Mouse (Mus musculus) CH12.LX (cell line): ENCODE results near the gene BC030867.

Source experiments
- CHD1 ChIP-seq: IDR thresholded peaks from 2 replicates; pipeline ENCODE4 v1.6.1; 2012; ENCODE audit warnings: low read depth, low read length, improper control_type of control experiment, inconsistent platforms
- CTCF ChIP-seq, 2 experiments: IDR thresholded peaks in 1 of 2; conservative IDR thresholded peaks in 1 of 2; 2 replicates each; pipeline ENCODE4 v1.5.1; 2011 to 2012; ENCODE audit warnings: low read depth in 2 of 2, low read length in 2 of 2, improper control_type of control experiment in 1 of 2, inconsistent platforms in 1 of 2, mild to moderate bottlenecking in 1 of 2, moderate library complexity in 1 of 2
- ELF1 ChIP-seq: IDR thresholded peaks from 2 replicates; pipeline ENCODE4 v1.6.1; 2014; ENCODE audit warnings: low read depth, mild to moderate bottlenecking, inconsistent platforms, low read length, improper control_type of control experiment
- MAFK ChIP-seq: IDR thresholded peaks from 2 replicates; pipeline ENCODE4 v1.6.1; 2011; ENCODE audit warnings: low read length, improper control_type of control experiment; ENCODE audit not compliant: insufficient replicate concordance
- MAX ChIP-seq: IDR thresholded peaks from 2 replicates; pipeline ENCODE4 v1.6.1; 2011; ENCODE audit warnings: low read length, improper control_type of control experiment
- PAX5 ChIP-seq: IDR thresholded peaks from 2 replicates; pipeline ENCODE4 v1.6.1; 2012; ENCODE audit warnings: low read length, inconsistent platforms, mixed read lengths
- POLR2A ChIP-seq: IDR thresholded peaks from 2 replicates; pipeline ENCODE4 v1.6.1; 2011; ENCODE audit warnings: low read depth, mild to moderate bottlenecking, improper control_type of control experiment, low read length
- POLR2AphosphoS2 ChIP-seq: IDR thresholded peaks from 2 replicates; pipeline ENCODE4 v1.6.1; 2011; ENCODE audit warnings: low read depth, low read length, improper control_type of control experiment
- RCOR1 ChIP-seq: conservative IDR thresholded peaks from 2 replicates; pipeline ENCODE4 v1.6.1; 2012; ENCODE audit warnings: low read depth, mild to moderate bottlenecking, inconsistent platforms, low read length, improper control_type of control experiment
- TBP ChIP-seq: conservative IDR thresholded peaks from 2 replicates; pipeline ENCODE4 v1.6.1; 2011; ENCODE audit warnings: low read depth, low read length, improper control_type of control experiment
- USF1 ChIP-seq: IDR thresholded peaks from 2 replicates; pipeline ENCODE4 v1.6.1; 2014; ENCODE audit warnings: low read depth, mild to moderate bottlenecking, inconsistent platforms, low read length, improper control_type of control experiment
- ZC3H11A ChIP-seq: IDR thresholded peaks from 2 replicates; pipeline ENCODE4 v1.6.1; 2012; ENCODE audit warnings: low read depth, mild to moderate bottlenecking, inconsistent platforms, low read length, improper control_type of control experiment
- ZMIZ1 ChIP-seq: IDR thresholded peaks from 2 replicates; pipeline ENCODE4 v1.6.1; 2012; ENCODE audit warnings: low read depth, mild to moderate bottlenecking, inconsistent platforms, low read length, improper control_type of control experiment

- TF ChIP-seq ZC3H11A: no peak
- TF ChIP-seq USF1: no peak
- peak; percentile 21 to 39; a peak in 2 of 4 replicates for TF ChIP-seq CTCF (conservative IDR thresholded peaks at IDR 0.05 in 1 of 2, IDR thresholded peaks at IDR 0.05 in 1 of 2; ENCODE audit: low read depth in 2 of 2, low read length in 2 of 2)
- no peak for TF ChIP-seq ELF1
- no peak for TF ChIP-seq MAFK
- TF ChIP-seq PAX5: no peak
- TF ChIP-seq MAX: no peak
- TF ChIP-seq ZMIZ1: no peak
- TF ChIP-seq CHD1: no peak
- TF ChIP-seq TBP: no peak
- TF ChIP-seq POLR2A: no peak
- TF ChIP-seq RCOR1: no peak
- TF ChIP-seq POLR2AphosphoS2: no peak
Measured at GRCm38 (mm10) chr11:102241874-102242273, 6.8 kb upstream of the BC030867 start.
